Mouse (Mus musculus): ENCODE measurements around the gene Rad1. TPM values are rescaled to one million over a fixed set of nuclear protein-coding genes. Genes with fewer than 3 reads are reported as not detected.

Rad1 gene
- polyA plus RNA-seq, 1 experiment, result 24.7 TPM

GRCm38 (mm10) chr15:10540271-10541088, 54.7 kb downstream of the Rad1 start:
- peaks cover 4% of the 10 kb centered on the region for H3K27me3 ChIP-seq (ENCODE audit: control insufficient read depth, insufficient read depth, insufficient read length)
- H3K36me3 ChIP-seq (ENCODE audit: control insufficient read depth, insufficient read depth), result no peaks in the 10 kb centered on the region
- H3K79me2 ChIP-seq (ENCODE audit: control insufficient read depth, insufficient read depth), result no peaks in the 10 kb centered on the region
- TF ChIP-seq FOSL1 (IDR thresholded peaks at IDR 0.05; ENCODE audit: insufficient read depth, low read length, poor library complexity, severe bottlenecking) (no peak), CTCF (IDR thresholded peaks at IDR 0.05; ENCODE audit: control insufficient read depth, insufficient read depth, insufficient read length) (no peak), CEBPB (IDR thresholded peaks at IDR 0.05; ENCODE audit: low read depth) (no peak), MAX (IDR thresholded peaks at IDR 0.05) (no peak), MYOG (IDR thresholded peaks at IDR 0.05; ENCODE audit: control insufficient read depth, extremely low read depth, insufficient read length) (no peak), MYOD1 (IDR thresholded peaks at IDR 0.05; ENCODE audit: control insufficient read depth, insufficient read length, low read depth) (no peak), USF1 (IDR thresholded peaks at IDR 0.05; ENCODE audit: low read depth) (no peak)
- no peak overlapping the region for H3ac ChIP-seq (ENCODE audit: control insufficient read depth, insufficient read length, low read depth)
- H3K79me3 ChIP-seq (ENCODE audit: low read depth), result no peaks in the 10 kb centered on the region
- H3K4me3 ChIP-seq (ENCODE audit: insufficient read depth, poor library complexity, severe bottlenecking), result no peak overlapping the region

Other genes with a start within 250 kb of the Rad1 start
- not detected for gene Gm21973, start 160.6 kb upstream of the Rad1 start, polyA plus RNA-seq (2012; fragmentation: generic; extraction: Trizol)
- not detected for gene Agxt2, start 127.5 kb upstream of the Rad1 start, polyA plus RNA-seq (2012; fragmentation: generic; extraction: Trizol)
- gene Dnajc21, start 15.5 kb upstream of the Rad1 start, polyA plus RNA-seq (2012; fragmentation: generic; extraction: Trizol), result 11.1 TPM
- 24.7 TPM for gene Brix1, start 71 bp upstream of the Rad1 start, polyA plus RNA-seq (2012; fragmentation: generic; extraction: Trizol)
- not detected for gene Ttc23l, start 72.7 kb downstream of the Rad1 start, polyA plus RNA-seq (2012; fragmentation: generic; extraction: Trizol)
- gene Rai14, start 228.6 kb downstream of the Rad1 start, polyA plus RNA-seq (2012; fragmentation: generic; extraction: Trizol), result 55.1 TPM

Measured in C2C12 (cell line).